Mouse (Mus musculus): ENCODE results near the gene Mafb. TPM values are rescaled to one million over a fixed set of nuclear protein-coding genes. Genes with fewer than 3 reads are reported as not detected.
A peak's percentile ranks its signal among the peaks of the same experiment; 100 is the strongest.

Gene Mafb
- polyA plus RNA-seq, 1 experiment from 2014 or later, result 20.0 TPM

- Histone ChIP-seq H3K27me3 (replicated peaks; ENCODE audit: control insufficient read depth, insufficient read depth, low read length) (peaks cover 51% of the 10 kb centered on the region), H3K9me3 (ENCODE audit: control insufficient read depth, low read length) (no peaks in the 10 kb centered on the region), H3K27ac (ENCODE audit: low read depth, low read length) (peak overlapping the region; percentile 39; the same call in 1 of the 2 replicates), H3K4me2 (ENCODE audit: low read length) (peak overlapping the region; percentile 98), H3K4me3 (ENCODE audit: low read length) (peak overlapping the region; percentile 64), H3K36me3 (ENCODE audit: control insufficient read depth, insufficient read depth, low read length) (no peaks in the 10 kb centered on the region), H3K9ac (ENCODE audit: low read depth, low read length) (peak overlapping the region; percentile 56), H3K4me1 (ENCODE audit: control insufficient read depth, insufficient read depth, low read depth, low read length) (peaks cover 28% of the 10 kb centered on the region)
- no peak for ATAC-seq
- WGBS, result under 1% methylated on average over 50 of the region's 50 CpGs
These were observed 1.6 kb downstream of the Mafb start for GRCm38 (mm10) chr2:160365107-160365911.

GRCm38 (mm10) chr2:160364666-160365065 lies 2.2 kb downstream of the Mafb start:
- ATAC-seq, result no peak
- Histone ChIP-seq H3K4me2 (ENCODE audit: low read length) (peak overlapping the region; percentile 98), H3K4me1 (ENCODE audit: control insufficient read depth, insufficient read depth, low read depth, low read length) (peaks cover 28% of the 10 kb centered on the region), H3K36me3 (ENCODE audit: control insufficient read depth, insufficient read depth, low read length) (no peaks in the 10 kb centered on the region), H3K27ac (ENCODE audit: low read depth, low read length) (no peak overlapping the region), H3K9ac (ENCODE audit: low read depth, low read length) (no peak overlapping the region), H3K9me3 (ENCODE audit: control insufficient read depth, low read length) (no peaks in the 10 kb centered on the region), H3K4me3 (ENCODE audit: low read length) (peak overlapping the region; percentile 64), H3K27me3 (replicated peaks; ENCODE audit: control insufficient read depth, insufficient read depth, low read length) (peaks cover 51% of the 10 kb centered on the region)
- WGBS, result 2% methylated on average over 12 of the region's 12 CpGs

- Histone ChIP-seq H3K36me3 (ENCODE audit: control insufficient read depth, insufficient read depth, low read length) (no peaks in the 10 kb centered on the region), H3K9ac (ENCODE audit: low read depth, low read length) (no peak overlapping the region), H3K27me3 (replicated peaks; ENCODE audit: control insufficient read depth, insufficient read depth, low read length) (peaks cover 50% of the 10 kb centered on the region), H3K4me3 (ENCODE audit: low read length) (peak overlapping the region; percentile 64), H3K27ac (ENCODE audit: low read depth, low read length) (no peak overlapping the region), H3K4me1 (ENCODE audit: control insufficient read depth, insufficient read depth, low read depth, low read length) (peaks cover 28% of the 10 kb centered on the region), H3K4me2 (ENCODE audit: low read length) (peak overlapping the region; percentile 98), H3K9me3 (ENCODE audit: control insufficient read depth, low read length) (no peaks in the 10 kb centered on the region)
- no peak for ATAC-seq
- 3% methylated on average over 9 of the region's 9 CpGs for WGBS
These were observed 2.7 kb downstream of the Mafb start for GRCm38 (mm10) chr2:160364128-160364650.

GRCm38 (mm10) chr2:160363201-160363600 lies 3.7 kb downstream of the Mafb start:
- ATAC-seq, result no peak
- Histone ChIP-seq H3K36me3 (ENCODE audit: control insufficient read depth, insufficient read depth, low read length) (no peaks in the 10 kb centered on the region), H3K27me3 (replicated peaks; ENCODE audit: control insufficient read depth, insufficient read depth, low read length) (peaks cover 49% of the 10 kb centered on the region), H3K27ac (ENCODE audit: low read depth, low read length) (no peak overlapping the region), H3K4me1 (ENCODE audit: control insufficient read depth, insufficient read depth, low read depth, low read length) (peaks cover 19% of the 10 kb centered on the region), H3K9me3 (ENCODE audit: control insufficient read depth, low read length) (no peaks in the 10 kb centered on the region), H3K4me3 (ENCODE audit: low read length) (no peak overlapping the region), H3K4me2 (ENCODE audit: low read length) (no peak overlapping the region), H3K9ac (ENCODE audit: low read depth, low read length) (no peak overlapping the region)
- WGBS, result 35% methylated on average over 4 of the region's 4 CpGs

GRCm38 (mm10) chr2:160361442-160362121 lies 5.3 kb downstream of the Mafb start:
- 0 out of 2 replicates have a peak overlapping the region, but pooled peaks have one; percentile 16 for H3K4me2 ChIP-seq (ENCODE audit: low read length)
- no peak overlapping the region for H3K27ac ChIP-seq (ENCODE audit: low read depth, low read length)
- H3K9ac ChIP-seq (ENCODE audit: low read depth, low read length), result no peak overlapping the region
- H3K27me3 ChIP-seq (replicated peaks; ENCODE audit: control insufficient read depth, insufficient read depth, low read length), result peaks cover 50% of the 10 kb centered on the region
- H3K36me3 ChIP-seq (ENCODE audit: control insufficient read depth, insufficient read depth, low read length), result no peaks in the 10 kb centered on the region
- H3K4me1 ChIP-seq (ENCODE audit: control insufficient read depth, insufficient read depth, low read depth, low read length), result peaks cover 12% of the 10 kb centered on the region
- H3K9me3 ChIP-seq (ENCODE audit: control insufficient read depth, low read length), result no peaks in the 10 kb centered on the region
- no peak overlapping the region for H3K4me3 ChIP-seq (ENCODE audit: low read length)
- no peak for ATAC-seq
- WGBS, result 18% methylated on average over 16 of the region's 16 CpGs

- Histone ChIP-seq H3K4me2 (ENCODE audit: low read length) (no peak overlapping the region), H3K27me3 (replicated peaks; ENCODE audit: control insufficient read depth, insufficient read depth, low read length) (peaks cover 44% of the 10 kb centered on the region), H3K36me3 (ENCODE audit: control insufficient read depth, insufficient read depth, low read length) (no peaks in the 10 kb centered on the region), H3K4me1 (ENCODE audit: control insufficient read depth, insufficient read depth, low read depth, low read length) (peaks cover 3% of the 10 kb centered on the region), H3K9ac (ENCODE audit: low read depth, low read length) (no peak overlapping the region), H3K4me3 (ENCODE audit: low read length) (no peak overlapping the region), H3K27ac (ENCODE audit: low read depth, low read length) (no peak overlapping the region), H3K9me3 (ENCODE audit: control insufficient read depth, low read length) (no peaks in the 10 kb centered on the region)
- ATAC-seq, result no peak
- WGBS, result 10% methylated on average over 8 of the region's 8 CpGs
These were observed 6.5 kb downstream of the Mafb start for GRCm38 (mm10) chr2:160360234-160360874.

GRCm38 (mm10) chr2:160358896-160359295 lies 8.0 kb downstream of the Mafb start:
- WGBS, result 15% methylated on average over 4 of the region's 4 CpGs

GRCm38 (mm10) chr2:160357442-160357841 lies 9.4 kb downstream of the Mafb start:
- peaks cover 37% of the 10 kb centered on the region for H3K27me3 ChIP-seq (replicated peaks; ENCODE audit: control insufficient read depth, insufficient read depth, low read length)
- 53% methylated on average over 4 of the region's 4 CpGs for WGBS
- H3K27ac ChIP-seq (ENCODE audit: low read depth, low read length), result no peak overlapping the region
- H3K9ac ChIP-seq (ENCODE audit: low read depth, low read length), result no peak overlapping the region
- no peak for ATAC-seq
- H3K4me2 ChIP-seq (ENCODE audit: low read length), result no peak overlapping the region
- H3K36me3 ChIP-seq (ENCODE audit: control insufficient read depth, insufficient read depth, low read length), result no peaks in the 10 kb centered on the region
- H3K4me3 ChIP-seq (ENCODE audit: low read length), result no peak overlapping the region
- H3K4me1 ChIP-seq (ENCODE audit: control insufficient read depth, insufficient read depth, low read depth, low read length), result no peaks in the 10 kb centered on the region
- H3K9me3 ChIP-seq (ENCODE audit: control insufficient read depth, low read length), result no peaks in the 10 kb centered on the region

More at GRCm38 (mm10) chr2:160358896-160359295, 8.0 kb downstream of the Mafb start:
- ATAC-seq, result no peak
- Histone ChIP-seq H3K4me2 (ENCODE audit: low read length) (no peak overlapping the region), H3K4me1 (ENCODE audit: control insufficient read depth, insufficient read depth, low read depth, low read length) (no peaks in the 10 kb centered on the region), H3K9ac (ENCODE audit: low read depth, low read length) (no peak overlapping the region), H3K27ac (ENCODE audit: low read depth, low read length) (no peak overlapping the region), H3K4me3 (ENCODE audit: low read length) (no peak overlapping the region), H3K9me3 (ENCODE audit: control insufficient read depth, low read length) (no peaks in the 10 kb centered on the region), H3K36me3 (ENCODE audit: control insufficient read depth, insufficient read depth, low read length) (no peaks in the 10 kb centered on the region), H3K27me3 (replicated peaks; ENCODE audit: control insufficient read depth, insufficient read depth, low read length) (peaks cover 41% of the 10 kb centered on the region)

- WGBS, result 53% methylated on average over 5 of the region's 5 CpGs
- Histone ChIP-seq H3K4me2 (ENCODE audit: low read length) (no peak overlapping the region), H3K4me1 (ENCODE audit: control insufficient read depth, insufficient read depth, low read depth, low read length) (no peaks in the 10 kb centered on the region; the same call in 1 of the 2 replicates), H3K36me3 (ENCODE audit: control insufficient read depth, insufficient read depth, low read length) (no peaks in the 10 kb centered on the region), H3K27ac (ENCODE audit: low read depth, low read length) (no peak overlapping the region), H3K27me3 (replicated peaks; ENCODE audit: control insufficient read depth, insufficient read depth, low read length) (peaks cover 26% of the 10 kb centered on the region), H3K9me3 (ENCODE audit: control insufficient read depth, low read length) (no peaks in the 10 kb centered on the region), H3K9ac (ENCODE audit: low read depth, low read length) (no peak overlapping the region), H3K4me3 (ENCODE audit: low read length) (no peak overlapping the region)
- ATAC-seq, result no peak
These were observed 10.7 kb downstream of the Mafb start for GRCm38 (mm10) chr2:160356132-160356531.

All from hindbrain, embryonic 16.5 days (tissue).